Mouse (Mus musculus) heart, adult 2 months (tissue): Measurements from ENCODE around the gene Ripor1. TPM values are rescaled to one million over a fixed set of nuclear protein-coding genes. Genes with fewer than 3 reads are reported as not detected.
"Not testable (repeated sequence)": the region's sequence is repeated elsewhere in the genome, so short reads cannot be mapped to it uniquely, and the experiment has no call there.

Experiments used
- DNase-seq, 2 experiments: peaks; one replicate each; pipeline ENCODE4 v3.0.0; 2021
- H3K27ac ChIP-seq: fragments of 200-600 bp; 2 replicates; pipeline ENCODE4 v1.8.1; 2022
- H3K27me3 ChIP-seq: fragments of 200-500 bp; 2 replicates; pipeline ENCODE4 v1.6.1; 2012; ENCODE audit warnings: mild to moderate bottlenecking, low read length, inconsistent platforms, mixed read lengths; ENCODE audit not compliant: control insufficient read depth, insufficient read depth
- H3K36me3 ChIP-seq: fragments of 200-500 bp; 2 replicates; pipeline ENCODE4 v1.6.1; 2012; ENCODE audit warnings: low read length, inconsistent platforms; ENCODE audit not compliant: control insufficient read depth, insufficient read depth
- H3K4me1 ChIP-seq: fragments of 200-500 bp; 2 replicates; pipeline ENCODE4 v1.6.1; 2011; ENCODE audit warnings: low read length; ENCODE audit not compliant: control insufficient read depth, insufficient read depth
- H3K4me3 ChIP-seq: fragments of 200-600 bp; 2 replicates; pipeline ENCODE4 v1.8.1; 2022
- H3K79me2 ChIP-seq: fragments of 200-500 bp; replicated peaks from 2 replicates; pipeline ENCODE4 v1.6.1; 2012; ENCODE audit warnings: mild to moderate bottlenecking, inconsistent platforms, low read length, moderate library complexity, mixed read lengths; ENCODE audit not compliant: control insufficient read depth, insufficient read depth
- H3K9ac ChIP-seq: fragments of 200-500 bp; 2 replicates; pipeline ENCODE4 v1.6.1; 2012; ENCODE audit warnings: low read depth, mild to moderate bottlenecking, control low read depth, inconsistent platforms, low read length, mixed read lengths
- CTCF ChIP-seq: fragments of 200-600 bp; IDR thresholded peaks from 2 replicates; pipeline ENCODE4 v1.8.1; 2022; ENCODE audit warnings: antibody characterized with exemption, mild to moderate bottlenecking, moderate library complexity
- EP300 ChIP-seq: fragments of 200-500 bp; IDR thresholded peaks from 2 replicates; pipeline ENCODE4 v1.6.1; 2011; ENCODE audit warnings: low read depth, low read length, control low read depth; ENCODE audit not compliant: insufficient read depth
- POLR2A ChIP-seq: fragments of 200-500 bp; IDR thresholded peaks from 2 replicates; pipeline ENCODE4 v1.6.1; 2011; ENCODE audit warnings: mild to moderate bottlenecking, low read depth, low read length, control low read depth; ENCODE audit not compliant: insufficient read depth
- whole genome bisulfite sequencing: fragments of 180-500 bp; shearing (Covaris S2); methylation state at CpG from one replicate; pipeline ENCODE4 v1.1.7; 2018; 5-methylcytosine and 5-hydroxymethylcytosine counted together
- intact Hi-C: fragments of 180-260 bp; cut with DNase I; formaldehyde crosslinking; loops from one replicate; pipeline ENCODE4 v1.15.1; 2025
- long read RNA-seq: library from polyadenylated mRNA; stranded (forward); transcript quantifications from one replicate; pipeline ENCODE4 v2.0.0, GENCODE M21; 2021
- polyA plus RNA-seq: library from polyadenylated mRNA; depleted of rRNA; stranded (reverse); fragments of >200 nt; gene quantifications from 2 replicates; pipeline ENCODE4 v1.2.3, GENCODE M21; 2012; rRNA removed
- total RNA-seq, 2 experiments: library from RNA; stranded (reverse); gene quantifications; 2 replicates each; pipeline ENCODE4 v1.2.3; 2021

Ripor1 gene
- total RNA-seq (10 to 100 TPM; 42.5 to 51.6 TPM), polyA plus RNA-seq (39.2 TPM in 2 replicates)
- long read RNA-seq, full-length matches to known transcripts, result 14 of 25 reads
- long read RNA-seq, partial matches to known transcripts, result 9 of 25 reads
- long read RNA-seq, other reads (novel, unspliced or antisense), result 2 of 25 reads

DNA sequence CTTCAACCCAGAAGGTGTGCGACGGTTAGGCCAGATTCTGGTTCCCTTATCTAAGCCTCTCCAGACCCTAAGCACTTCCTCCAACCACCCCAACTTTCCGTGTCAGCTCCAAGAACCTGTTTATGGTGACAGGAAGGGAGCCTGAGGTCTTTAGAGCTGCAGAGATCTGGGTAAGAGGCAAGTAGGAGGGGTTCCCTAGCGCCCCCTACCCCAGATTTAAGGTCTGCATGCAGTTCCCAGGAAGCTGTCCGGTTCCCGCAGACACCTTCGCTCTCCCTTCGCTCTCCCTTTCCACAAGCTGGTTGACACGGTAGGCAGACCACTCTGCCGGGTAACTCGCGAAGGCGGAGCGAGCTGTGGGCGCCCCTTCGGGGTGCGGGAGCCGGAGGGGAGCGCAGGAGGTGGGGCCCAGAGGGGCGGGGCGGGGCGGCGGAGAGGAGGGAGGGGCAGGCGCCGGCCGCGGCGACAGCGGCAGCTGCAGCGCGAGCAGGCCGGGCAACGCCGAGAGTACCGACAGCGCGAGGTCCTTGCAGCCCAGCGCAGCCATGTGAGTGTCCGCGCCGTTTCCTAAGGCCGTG is at the start of gene Ripor1:
TSS of gene Ripor1 (plus strand) at position 452 of the 578 bp plus-strand sequence.
- H3K4me1 ChIP-seq, result peaks cover 18% of the 10 kb centered on the region
- intact Hi-C loops, result no loop called here
- H3K27ac ChIP-seq, result peak within 1 kb of the TSS; percentile 98
- no peaks in the 10 kb centered on the region for H3K36me3 ChIP-seq
- no peaks in the 10 kb centered on the region for H3K27me3 ChIP-seq
- peaks cover 3% of the 10 kb centered on the region for H3K79me2 ChIP-seq
- peak; percentile 88 for DNase-seq
- peak within 1 kb of the TSS; percentile 80 for H3K4me3 ChIP-seq
- H3K9ac ChIP-seq, result peak within 1 kb of the TSS; percentile 99
- TF ChIP-seq CTCF (peak; percentile 73), POLR2A (peak; percentile 66), EP300 (no peak)
- 1% methylated on average over 35 of the region's 42 CpGs for WGBS

GRCm38 (mm10) chr8:105562863-105563262 is 42.2 kb upstream of the Ripor1 start:
- WGBS, result 76% methylated on average over 3 of the region's 3 CpGs
- intact Hi-C loops, result no loop called here
- Histone ChIP-seq H3K36me3 (peaks cover 3% of the 10 kb centered on the region), H3K4me3 (no peak overlapping the region), H3K9ac (no peak overlapping the region), H3K27ac (no peak overlapping the region), H3K79me2 (peaks cover 3% of the 10 kb centered on the region), H3K27me3 (no peaks in the 10 kb centered on the region), H3K4me1 (peaks cover 6% of the 10 kb centered on the region)
- TF ChIP-seq POLR2A, result no peak
- no peak for TF ChIP-seq EP300
- TF ChIP-seq CTCF, result no peak
- no peak for DNase-seq

GRCm38 (mm10) chr8:105563871-105564270 is 41.2 kb upstream of the Ripor1 start:
- peaks cover 3% of the 10 kb centered on the region for H3K79me2 ChIP-seq
- TF ChIP-seq POLR2A (no peak), CTCF (no peak), EP300 (no peak)
- H3K27me3 ChIP-seq, result no peaks in the 10 kb centered on the region
- no peak overlapping the region for H3K27ac ChIP-seq
- H3K4me3 ChIP-seq, result no peak overlapping the region
- 80% methylated on average over 1 of the region's 1 CpGs for WGBS
- peaks cover 6% of the 10 kb centered on the region for H3K4me1 ChIP-seq
- intact Hi-C loops, result no loop called here
- H3K36me3 ChIP-seq, result peaks cover 3% of the 10 kb centered on the region
- no peak overlapping the region for H3K9ac ChIP-seq
- no peak for DNase-seq

DNA sequence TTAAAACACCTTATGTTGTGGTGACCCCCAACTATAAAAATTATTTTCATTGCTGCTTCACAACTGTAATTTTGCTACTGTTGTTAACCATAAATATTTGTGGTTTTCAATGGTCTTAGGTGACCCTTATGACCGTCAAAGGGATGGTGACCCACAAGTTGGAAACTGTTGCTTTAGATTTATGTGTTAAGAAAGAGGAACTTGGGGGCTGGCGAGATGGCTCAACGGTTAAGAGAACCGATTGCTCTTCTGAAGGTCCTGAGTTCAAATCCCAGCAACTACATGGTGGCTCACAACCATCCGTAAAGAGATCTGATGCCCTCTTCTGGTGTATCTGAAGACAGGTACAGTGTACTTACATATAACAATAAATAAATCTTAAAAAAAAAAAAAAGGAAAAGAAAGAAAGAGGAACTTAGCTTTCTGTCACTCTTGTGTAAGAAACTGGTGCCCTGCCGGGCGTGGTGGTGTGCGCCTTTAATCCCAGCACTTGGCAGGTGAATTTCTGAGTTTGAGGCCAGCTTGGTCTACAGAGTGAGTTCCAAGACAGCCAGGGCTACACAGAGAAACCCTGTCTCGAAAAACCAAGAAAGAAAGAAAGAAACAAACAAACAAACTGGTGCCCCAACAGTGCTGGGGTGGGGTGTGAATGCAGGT is 40.4 kb upstream of the Ripor1 start:
- Histone ChIP-seq H3K27ac (peak overlapping the region; percentile 91; the same call in 1 of the 2 replicates), H3K4me3 (peak overlapping the region; percentile 80; the same call in 1 of the 2 replicates), H3K9ac (peak overlapping the region; percentile 94)
- intact Hi-C loops, result loop anchor here (5.0 kb wide), 1 partner anchor 73 kb away; the partner anchor contains the start of genes Agrp and Ctcf
- H3K4me1 ChIP-seq, H3K79me2 ChIP-seq, H3K27me3 ChIP-seq, H3K36me3 ChIP-seq, DNase-seq: not testable (repeated sequence)
- WGBS, result 72% methylated on average over 9 of the region's 9 CpGs

GRCm38 (mm10) chr8:105565401-105565881 is 39.6 kb upstream of the Ripor1 start:
- Histone ChIP-seq H3K79me2 (peaks cover 2% of the 10 kb centered on the region; the same call in 1 of the 2 replicates), H3K27ac (peak overlapping the region; percentile 91), H3K9ac (peak overlapping the region; percentile 94), H3K27me3 (no peaks in the 10 kb centered on the region), H3K4me3 (peak overlapping the region; percentile 80), H3K4me1 (peaks cover 6% of the 10 kb centered on the region), H3K36me3 (peaks cover 3% of the 10 kb centered on the region)
- DNase-seq, result no peak
- intact Hi-C loops, result loop anchor here (5.0 kb wide), 1 partner anchor 72 kb away; the partner anchor contains the start of genes Agrp and Ctcf
- no peak for TF ChIP-seq EP300
- TF ChIP-seq POLR2A, result no peak
- TF ChIP-seq CTCF, result no peak
- WGBS, result under 1% methylated on average over 31 of the region's 31 CpGs
